Mouse (Mus musculus) brain, embryonic 14.5 days (tissue): ENCODE results near the gene Tdrd5.

Experiments used
- CTCF ChIP-seq: fragments of 200-500 bp; IDR thresholded peaks from 2 replicates; pipeline ENCODE4 v1.5.1; 2012; ENCODE audit warnings: inconsistent platforms, mild to moderate bottlenecking, moderate library complexity, borderline replicate concordance; ENCODE audit not compliant: insufficient read depth, insufficient read length; ENCODE audit errors: extremely low read depth
- POLR2A ChIP-seq: fragments of 200-500 bp; IDR thresholded peaks from 2 replicates; pipeline ENCODE4 v1.6.1; 2012; ENCODE audit warnings: mild to moderate bottlenecking, inconsistent platforms, borderline replicate concordance; ENCODE audit not compliant: poor library complexity, insufficient read depth, insufficient read length, severe bottlenecking; ENCODE audit errors: extremely low read depth

GRCm38 (mm10) chr1:156226903-156227302 lies 76.6 kb downstream of the Tdrd5 start:
- TF ChIP-seq CTCF (no peak), POLR2A (no peak)
